Mouse (Mus musculus) heart, postnatal 36 days (tissue): ENCODE measurements around the gene Bcl2l1. TPM values are rescaled to one million over a fixed set of nuclear protein-coding genes. Genes with fewer than 3 reads are reported as not detected.
A peak's percentile ranks its signal among the peaks of the same experiment; 100 is the strongest.

ENCODE experiments used
- DNase-seq, 2 experiments: peaks; one replicate each; pipeline ENCODE4 v3.0.0; 2021 to 2022
- intact Hi-C: fragments of 180-260 bp; cut with DNase I; formaldehyde crosslinking; loops from one replicate; pipeline ENCODE4 v1.15.1; 2025
- microRNA-seq, 2 experiments: library from miRNA; unstranded; fragments of <30 nt; microRNA quantifications; one replicate each; pipeline ENCODE4 v1.2.0; 2021; ENCODE audit warnings: borderline number of aligned reads in 2 of 2
- total RNA-seq, 2 experiments: library from RNA; stranded (reverse); gene quantifications; 2 replicates each; pipeline ENCODE4 v1.2.3; 2021

The Bcl2l1 gene
- total RNA-seq, 2 experiments from 2014 or later: 52.5 to 73.5 TPM

- DNase-seq: no peak
- intact Hi-C loops: loop anchor here (2.0 to 10.0 kb wide), 3 partner anchors 16 to 126 kb away; no protein-coding TSS in a partner anchor
Observed at GRCm38 (mm10) chr2:152740490-152740889, 91.0 kb downstream of the Bcl2l1 start.

GRCm38 (mm10) chr2:152739842-152740260, 91.7 kb downstream of the Bcl2l1 start:
- no peak for DNase-seq
- intact Hi-C loops: loop anchor here (2.0 to 10.0 kb wide), 3 partner anchors 15 to 125 kb away; no protein-coding TSS in a partner anchor

GRCm38 (mm10) chr2:152739031-152739841, 92.3 kb downstream of the Bcl2l1 start:
- intact Hi-C loops: no loop called here

GRCm38 (mm10) chr2:152738341-152738740, 93.2 kb downstream of the Bcl2l1 start:
- intact Hi-C loops: no loop called here

More at GRCm38 (mm10) chr2:152739031-152739841, 92.3 kb downstream of the Bcl2l1 start:
- peak; percentile 83 for DNase-seq

GRCm38 (mm10) chr2:152737306-152738221, 94.0 kb downstream of the Bcl2l1 start:
- intact Hi-C loops: loop anchor here (2.0 kb wide), 2 partner anchors 47 to 93 kb away; partner anchors contain the start of gene Bcl2l1
- peak in 1 of 2 experiments; percentile 57 for DNase-seq

More at GRCm38 (mm10) chr2:152738341-152738740, 93.2 kb downstream of the Bcl2l1 start:
- no peak for DNase-seq

GRCm38 (mm10) chr2:152736748-152737147, 94.8 kb downstream of the Bcl2l1 start:
- DNase-seq: peak; percentile 47 to 56
- intact Hi-C loops: loop anchor here (1.0 to 2.0 kb wide), 3 partner anchors 29 to 94 kb away; partner anchors contain the start of gene Bcl2l1

- intact Hi-C loops: loop anchor here (1.0 to 2.0 kb wide), 3 partner anchors 29 to 95 kb away; partner anchors contain the start of gene Bcl2l1
Observed at GRCm38 (mm10) chr2:152736090-152736601, 95.4 kb downstream of the Bcl2l1 start, which contains the start of gene Id1. Gene Id1, plus strand, starts transcription at chr2:152736251.

GRCm38 (mm10) chr2:152734984-152735383, 96.5 kb downstream of the Bcl2l1 start:
- DNase-seq: peak; percentile 89 to 93
- intact Hi-C loops: no loop called here

More at GRCm38 (mm10) chr2:152736090-152736601, 95.4 kb downstream of the Bcl2l1 start, which contains the start of gene Id1:
- DNase-seq: peak; percentile 85 to 90

- no peak for DNase-seq
- intact Hi-C loops: no loop called here
Observed at GRCm38 (mm10) chr2:152734501-152734900, 97.0 kb downstream of the Bcl2l1 start.

- no peak for DNase-seq
- intact Hi-C loops: no loop called here
Observed at GRCm38 (mm10) chr2:152733201-152733600, 98.3 kb downstream of the Bcl2l1 start.

Small RNA genes within 50 kb of the gene (microRNA-seq; reads per million reads assigned to microRNA genes)
- gene Gm23802: 0 reads per million in 2 experiments
- gene Mir5622: 0.67 to 2.9 reads per million in 2 experiments

Other genes with a start within 250 kb of the Bcl2l1 start
- gene Defb45, start 232.3 kb downstream of the Bcl2l1 start, total RNA-seq: not detected
- not detected for gene Defb36, start 227.4 kb downstream of the Bcl2l1 start, total RNA-seq
- not detected for gene Defb25, start 208.7 kb downstream of the Bcl2l1 start, total RNA-seq
- gene Rem1, start 204.8 kb downstream of the Bcl2l1 start, total RNA-seq: 1 to 10 TPM; 6.5 to 7.8 TPM
- gene H13, start 162.3 kb downstream of the Bcl2l1 start, total RNA-seq: 10 to 100 TPM; 33.1 to 41.2 TPM
- 10 to 100 TPM; 16.2 to 16.5 TPM for gene Mcts2, start 144.7 kb downstream of the Bcl2l1 start, total RNA-seq
- gene Id1, start 95.5 kb downstream of the Bcl2l1 start, total RNA-seq: 10 to 100 TPM; 50.9 to 53.7 TPM
- gene Cox4i2, start 77.6 kb downstream of the Bcl2l1 start, total RNA-seq: 10 to 100 TPM; 13.1 to 16.0 TPM
- gene Tpx2, start 16.2 kb upstream of the Bcl2l1 start, total RNA-seq: 1 to 10 TPM in 1 of 2 experiments, under 1 TPM in 1; 0.89 to 1.6 TPM
- under 1 TPM in 1 of 2 experiments, not detected in 1; 0.22 TPM for gene Mylk2, start 79.6 kb upstream of the Bcl2l1 start, total RNA-seq
- gene Foxs1, start 101.5 kb upstream of the Bcl2l1 start, total RNA-seq: 1 to 10 TPM; 2.8 to 3.6 TPM
- gene Dusp15, start 120.0 kb upstream of the Bcl2l1 start, total RNA-seq: not detected
- gene Ttll9, start 130.8 kb upstream of the Bcl2l1 start, total RNA-seq: not detected
- 100 to 1,000 TPM; 120 to 130 TPM for gene Pdrg1, start 183.7 kb upstream of the Bcl2l1 start, total RNA-seq
- not detected for gene Xkr7, start 200.1 kb upstream of the Bcl2l1 start, total RNA-seq
- gene Ccm2l, start 234.2 kb upstream of the Bcl2l1 start, total RNA-seq: 10 to 100 TPM; 16.0 to 23.1 TPM